ENCODE assay signal across 7 mouse cellular contexts in the genomic region with DNA sequence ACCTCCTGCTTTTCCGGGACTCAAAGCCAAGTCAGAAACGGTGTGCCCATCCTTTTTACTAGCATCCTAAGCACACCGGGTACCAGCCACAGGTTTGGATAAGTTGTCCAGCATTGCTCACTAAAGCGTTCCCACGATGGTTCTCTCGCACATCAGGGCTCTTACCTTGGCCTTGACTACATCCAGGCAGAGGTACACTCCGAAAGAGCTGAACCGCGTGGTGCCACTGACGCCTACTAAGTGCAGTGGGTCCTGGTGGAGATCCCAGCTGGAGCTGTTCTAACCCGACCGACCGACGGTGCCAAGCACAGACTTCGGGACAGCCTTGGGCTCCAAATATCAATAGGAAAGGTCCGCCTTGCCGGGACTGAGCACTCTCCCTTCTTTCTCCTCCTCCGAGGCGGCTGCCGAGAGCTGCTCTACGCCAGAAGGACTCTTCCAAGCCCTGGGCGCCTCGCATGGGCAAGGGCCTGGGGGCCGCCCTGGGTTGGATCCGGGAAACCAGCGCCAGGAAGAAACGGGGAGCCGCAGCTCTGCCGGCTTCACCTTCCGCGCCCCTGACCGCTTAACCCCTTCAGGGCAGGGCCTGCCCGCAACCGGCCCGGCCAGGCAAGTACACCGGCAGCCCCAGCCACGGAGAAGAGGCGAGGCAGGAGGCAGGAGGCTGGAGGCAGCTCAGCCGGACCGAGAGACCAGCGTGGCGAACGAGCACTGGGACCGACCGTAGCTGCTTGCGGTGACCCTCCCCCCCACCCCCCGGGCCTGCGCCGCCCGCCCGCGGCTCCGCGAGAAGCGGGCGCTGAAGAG. TPM values are rescaled to one million over a fixed set of nuclear protein-coding genes. Genes with fewer than 3 reads are reported as not detected.
DNase-seq lines count a peak whose midpoint lies in the region; ATAC-seq and TF ChIP-seq lines count a peak whose summit lies in the region.

No protein-coding gene starts in this region.

- peak; percentile 59 to 87 for DNase-seq in adrenal gland, adult (ENCODE audit: inconsistent age in 2 of 2, low spot score in 1 of 2)
- DNase-seq in cerebellum, adult 9-10 months = peak; percentile 57
- DNase-seq in frontal cortex, postnatal 25 days (ENCODE audit: low spot score in 2 of 2) = peak; percentile 17 to 24
- DNase-seq in hindbrain, embryonic 14.5 days (ENCODE audit: low spot score) = peak; percentile 53
- DNase-seq in limb, embryonic 10.5 days (ENCODE audit: low spot score) = peak; percentile 79
- peak; percentile 78 for DNase-seq in midbrain, embryonic 10.5 days (ENCODE audit: low spot score)

- ATAC-seq in hindbrain, embryonic 14.5 days (ENCODE audit: low FRiP score) = no peak; the same call in 1 of the 2 replicates

- H3K9ac ChIP-seq in hindbrain, embryonic 14.5 days = peak overlapping the region; percentile 93

- H3K4me1 ChIP-seq in hindbrain, embryonic 14.5 days (replicated peaks; ENCODE audit: control insufficient read depth, insufficient read depth, low read length) = peaks cover 37% of the 10 kb centered on the region
- H3K4me1 ChIP-seq in limb, embryonic 10.5 days = peaks cover 27% of the 10 kb centered on the region
- H3K4me1 ChIP-seq in midbrain, embryonic 10.5 days = peaks cover 40% of the 10 kb centered on the region
- H3K4me1 ChIP-seq in small intestine, adult 2 months (ENCODE audit: control insufficient read depth, insufficient read depth, insufficient read length, low read length) = peaks cover 6% of the 10 kb centered on the region; the same call in 1 of the 2 replicates

- peak overlapping the region; percentile 96 for H3K27ac ChIP-seq in hindbrain, embryonic 14.5 days
- H3K27ac ChIP-seq in limb, embryonic 10.5 days = peak overlapping the region; percentile 92
- peak overlapping the region; percentile 96 for H3K27ac ChIP-seq in midbrain, embryonic 10.5 days (replicated peaks)
- H3K27ac ChIP-seq in small intestine, adult 2 months (ENCODE audit: insufficient read depth, low read depth, low read length) = no peak overlapping the region

- H3K9me3 ChIP-seq in hindbrain, embryonic 14.5 days (ENCODE audit: control insufficient read depth, low read length) = no peaks in the 10 kb centered on the region
- H3K9me3 ChIP-seq in limb, embryonic 10.5 days (replicated peaks) = no peaks in the 10 kb centered on the region
- no peaks in the 10 kb centered on the region for H3K9me3 ChIP-seq in midbrain, embryonic 10.5 days (replicated peaks)

- H3K4me3 ChIP-seq in hindbrain, embryonic 14.5 days (replicated peaks; ENCODE audit: low read length) = peak overlapping the region; percentile 92
- peak overlapping the region; percentile 86 for H3K4me3 ChIP-seq in limb, embryonic 10.5 days
- peak overlapping the region; percentile 86 for H3K4me3 ChIP-seq in midbrain, embryonic 10.5 days
- H3K4me3 ChIP-seq in small intestine, adult 2 months (ENCODE audit: low read depth, low read length) = peak overlapping the region; percentile 87

- peak overlapping the region; percentile 77 for H3K4me2 ChIP-seq in hindbrain, embryonic 14.5 days (replicated peaks)

- no peaks in the 10 kb centered on the region for H3K27me3 ChIP-seq in hindbrain, embryonic 14.5 days (ENCODE audit: control insufficient read depth, insufficient read depth, low read length)
- no peaks in the 10 kb centered on the region for H3K27me3 ChIP-seq in limb, embryonic 10.5 days (ENCODE audit: low read depth, poor library complexity, severe bottlenecking)
- peaks cover 4% of the 10 kb centered on the region; the same call in 1 of the 2 replicates for H3K27me3 ChIP-seq in midbrain, embryonic 10.5 days (ENCODE audit: low read depth, poor library complexity, severe bottlenecking)
- peaks cover 5% of the 10 kb centered on the region for H3K27me3 ChIP-seq in small intestine, adult 2 months (ENCODE audit: control insufficient read depth, insufficient read depth, low read length)

- under 1% methylated on average over 50 of the region's 56 CpGs for WGBS in hindbrain, embryonic 14.5 days
- WGBS in limb, embryonic 10.5 days = under 1% methylated on average over 56 of the region's 56 CpGs
- WGBS in midbrain, embryonic 10.5 days = under 1% methylated on average over 56 of the region's 56 CpGs
- WGBS in small intestine, adult 2 months = 1% methylated on average over 50 of the region's 56 CpGs

- TF ChIP-seq POLR2A in small intestine, adult 2 months (IDR thresholded peaks at IDR 0.05; ENCODE audit: low read depth, low read length) = no peak

- no peaks in the 10 kb centered on the region for H3K36me3 ChIP-seq in hindbrain, embryonic 14.5 days (replicated peaks; ENCODE audit: control insufficient read depth, insufficient read depth)
- no peaks in the 10 kb centered on the region for H3K36me3 ChIP-seq in limb, embryonic 10.5 days
- no peaks in the 10 kb centered on the region for H3K36me3 ChIP-seq in midbrain, embryonic 10.5 days
- H3K36me3 ChIP-seq in small intestine, adult 2 months (ENCODE audit: control insufficient read depth, insufficient read depth, low read length) = no peaks in the 10 kb centered on the region

- TF ChIP-seq CTCF in small intestine, adult 2 months (IDR thresholded peaks at IDR 0.05; ENCODE audit: extremely low read depth, insufficient read length, insufficient replicate concordance, low read depth, low read length) = no peak

RNA-seq across cellular contexts. Expression of gene Large1, which starts 0.8 kb away (rescaled TPM):
- polyA plus RNA-seq in hindbrain, embryonic 14.5 days (2014; fragmentation: Nextera tagmentation; extraction: Ambion mirVana) = 26.9 and 28.0 TPM in 2 replicates
- polyA plus RNA-seq in limb, embryonic 10.5 days (2016; fragmentation: Nextera tagmentation; extraction: Ambion mirVana) = 4.2 and 5.6 TPM in 2 replicates
- polyA plus RNA-seq in midbrain, embryonic 10.5 days (2016; fragmentation: Nextera tagmentation; extraction: Ambion mirVana) = 5.8 and 6.6 TPM in 2 replicates
- 2.3 and 4.5 TPM in 2 replicates for polyA plus RNA-seq in small intestine, adult 2 months (2012; rRNA removed)

Comparison
In these comparisons a context has a peak if more than half of its experiments do, and no peak if none do; other contexts are left out.
1. DNase-seq: peak in every context shown above with its lines; median percentile 79 in limb, embryonic 10.5 days; 78 in midbrain, embryonic 10.5 days; 73 in adrenal gland, adult; 57 in cerebellum, adult 9-10 months; 53 in hindbrain, embryonic 14.5 days; 20 in frontal cortex, postnatal 25 days.